Comparison of ENCODE assay signal across 17 mouse cellular contexts in the genomic region with DNA sequence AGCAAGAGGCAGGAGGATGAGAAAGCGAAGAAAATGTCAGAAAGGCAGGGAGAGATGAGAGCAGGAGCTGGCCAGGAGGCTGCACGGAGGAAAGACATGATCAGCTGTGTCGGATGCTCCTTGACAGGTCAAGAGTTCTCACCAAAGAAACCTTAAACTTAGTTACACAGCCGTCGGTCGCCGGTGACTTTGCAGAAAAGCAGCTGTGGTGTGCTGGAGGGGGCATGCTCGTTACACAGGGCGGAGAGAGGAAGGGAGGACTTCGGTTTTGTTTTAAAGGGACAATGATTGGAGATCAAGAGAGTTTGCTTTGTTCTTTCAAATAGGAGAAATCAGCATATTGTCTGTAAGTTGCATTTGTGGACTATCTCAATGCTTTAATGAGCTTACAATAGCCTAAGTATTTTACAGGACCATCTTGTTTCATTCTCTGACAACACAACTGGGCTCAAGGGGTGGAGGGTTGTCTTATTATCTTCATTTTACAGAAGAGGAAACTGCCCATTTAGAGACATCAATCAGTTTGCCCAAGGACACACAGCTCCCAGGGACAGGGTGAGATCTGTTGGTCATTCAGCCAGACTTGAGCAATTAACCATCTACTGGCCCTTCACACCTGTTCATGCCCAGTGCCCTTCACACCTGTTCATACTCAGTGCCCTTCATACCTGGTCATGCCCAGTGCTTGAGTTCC.
DNase-seq lines count a peak whose midpoint lies in the region; ATAC-seq lines count a peak whose summit lies in the region.
"Had no signal": no experiment of that assay in that cellular context is flagged by ENCODE, and none has a peak within 500 bp of the region (broad histone marks: within the 10 kb centered on the region; RNA-seq: fewer than 3 reads in every experiment).

No protein-coding gene starts in this region.

- no peaks in the 10 kb centered on the region for H3K9me3 ChIP-seq in megakaryocyte, embryonic 14.5 days
- no peaks in the 10 kb centered on the region for H3K9me3 ChIP-seq in neural tube, embryonic 15.5 days (replicated peaks)
- H3K9me3 ChIP-seq: forebrain, embryonic 15.5 days; hindbrain, embryonic 13.5 days; intestine, embryonic 15.5 days; limb, embryonic 13.5 days; midbrain, embryonic 15.5 days had no signal

- no peak overlapping the region for H3K4me2 ChIP-seq in neural tube, embryonic 15.5 days
- H3K4me2 ChIP-seq: forebrain, embryonic 15.5 days; hindbrain, embryonic 13.5 days; intestine, embryonic 15.5 days; limb, embryonic 13.5 days; midbrain, embryonic 15.5 days had no signal

- no peak for ATAC-seq in megakaryocyte, adult 5-6 weeks (ENCODE audit: poor library complexity, severe bottlenecking)
- peak; percentile 68 for ATAC-seq in megakaryocyte-erythroid progenitor cell, adult 5-6 weeks (replicated peaks; ENCODE audit: low FRiP score, low TSS enrichment, poor library complexity, severe bottlenecking)
- ATAC-seq in neural tube, embryonic 15.5 days (ENCODE audit: low FRiP score), result no peak
- ATAC-seq: forebrain, embryonic 15.5 days; intestine, embryonic 15.5 days; midbrain, embryonic 15.5 days; Patski had no signal

- no peak overlapping the region for H3K27ac ChIP-seq in neural tube, embryonic 15.5 days (replicated peaks)
- H3K27ac ChIP-seq: forebrain, embryonic 15.5 days; hindbrain, embryonic 13.5 days; intestine, embryonic 15.5 days; limb, embryonic 13.5 days; midbrain, embryonic 15.5 days had no signal

- DNase-seq in R1 (ENCODE audit: low read depth, low spot score) (peak; percentile 6), liver (peak; percentile 56)
- no peak for DNase-seq in spleen, postnatal 36 days (ENCODE audit: low spot score in 2 of 2)
- DNase-seq: adrenal gland, adult 2 months; cerebellum, adult 18-20 months; kidney, postnatal 10 days; lung, postnatal 10 days had no signal

- H3K9ac ChIP-seq in neural tube, embryonic 15.5 days (replicated peaks), result no peak overlapping the region
- H3K9ac ChIP-seq: forebrain, embryonic 15.5 days; hindbrain, embryonic 13.5 days; intestine, embryonic 15.5 days; limb, embryonic 13.5 days; midbrain, embryonic 15.5 days had no signal

- 63% methylated on average over 10 of the region's 10 CpGs for WGBS in neural tube, embryonic 15.5 days

- no peaks in the 10 kb centered on the region for H3K27me3 ChIP-seq in megakaryocyte, embryonic 14.5 days (replicated peaks)
- H3K27me3 ChIP-seq in neural tube, embryonic 15.5 days (replicated peaks), result no peaks in the 10 kb centered on the region
- H3K27me3 ChIP-seq: forebrain, embryonic 15.5 days; hindbrain, embryonic 13.5 days; intestine, embryonic 15.5 days; limb, embryonic 13.5 days; midbrain, embryonic 15.5 days; Patski had no signal

- H3K36me3 ChIP-seq in megakaryocyte, embryonic 14.5 days (replicated peaks; ENCODE audit: low read length), result peaks cover 92% of the 10 kb centered on the region
- peaks cover 22% of the 10 kb centered on the region; the same call in 1 of the 2 replicates for H3K36me3 ChIP-seq in neural tube, embryonic 15.5 days
- H3K36me3 ChIP-seq: intestine, embryonic 15.5 days had no signal

- H3K4me3 ChIP-seq in megakaryocyte, embryonic 14.5 days (replicated peaks), result peak overlapping the region; percentile 86
- no peak overlapping the region for H3K4me3 ChIP-seq in neural tube, embryonic 15.5 days (replicated peaks)
- H3K4me3 ChIP-seq: forebrain, embryonic 15.5 days; hindbrain, embryonic 13.5 days; intestine, embryonic 15.5 days; limb, embryonic 13.5 days; midbrain, embryonic 15.5 days had no signal

- peaks cover 100% of the 10 kb centered on the region for H3K4me1 ChIP-seq in megakaryocyte, embryonic 14.5 days
- H3K4me1 ChIP-seq in neural tube, embryonic 15.5 days, result no peaks in the 10 kb centered on the region
- H3K4me1 ChIP-seq: forebrain, embryonic 15.5 days; midbrain, embryonic 15.5 days had no signal

Comparison
In these comparisons a context has a peak if more than half of its experiments do, and no peak if none do; other contexts are left out.
1. DNase-seq: peak in R1 (single experiment) and liver (single experiment); none in spleen, postnatal 36 days (0 of 2).